Mouse (Mus musculus): ENCODE measurements at regions not wholly inside any gene's neighbourhood (a gene's known extent, or its start where the extent isn't known, plus 50 kb on each side); places are given as distances from the start of the nearest gene placed in this dataset.

DNA sequence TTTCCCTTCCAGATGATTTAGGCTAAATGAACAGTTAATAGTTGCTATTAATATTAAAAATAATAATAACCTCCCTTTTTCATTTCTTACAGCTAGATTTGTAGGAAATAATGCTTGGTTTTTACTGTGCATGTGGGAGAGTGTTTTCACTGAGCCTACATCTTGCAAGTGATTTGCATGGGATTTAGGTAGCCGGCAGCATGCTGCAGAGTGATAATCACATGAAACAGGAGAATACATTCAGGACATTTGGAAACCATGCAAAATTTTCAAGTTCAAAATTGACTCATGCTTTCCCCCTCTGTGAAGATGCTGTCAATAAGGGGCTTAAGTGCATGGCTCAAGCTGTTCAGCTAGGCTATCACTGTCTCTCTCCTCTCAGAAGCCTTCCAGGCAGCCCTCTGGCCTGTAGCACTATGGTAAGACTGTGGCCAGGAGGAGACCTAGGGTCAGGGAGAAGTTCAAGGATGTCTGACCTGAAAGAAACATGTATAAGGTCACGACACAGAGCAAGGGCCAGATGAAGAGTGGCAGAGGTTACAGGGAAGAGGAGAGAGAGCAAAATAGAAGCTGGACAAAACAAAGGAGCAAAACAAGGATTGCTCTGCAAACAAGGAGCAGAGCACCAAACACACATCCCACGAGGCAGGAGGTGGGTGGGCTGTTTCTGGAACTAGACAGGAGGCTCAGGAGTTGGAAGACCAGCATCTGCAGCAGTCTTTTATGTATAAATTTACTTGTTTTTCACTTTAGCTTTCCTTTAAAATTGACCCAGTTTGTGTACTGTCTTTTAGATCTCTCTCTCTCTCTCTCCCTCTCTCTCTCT lies 177.5 kb downstream of the Tmem161b start:
- no peak for DNase-seq (ENCODE audit: low read depth)

DNA sequence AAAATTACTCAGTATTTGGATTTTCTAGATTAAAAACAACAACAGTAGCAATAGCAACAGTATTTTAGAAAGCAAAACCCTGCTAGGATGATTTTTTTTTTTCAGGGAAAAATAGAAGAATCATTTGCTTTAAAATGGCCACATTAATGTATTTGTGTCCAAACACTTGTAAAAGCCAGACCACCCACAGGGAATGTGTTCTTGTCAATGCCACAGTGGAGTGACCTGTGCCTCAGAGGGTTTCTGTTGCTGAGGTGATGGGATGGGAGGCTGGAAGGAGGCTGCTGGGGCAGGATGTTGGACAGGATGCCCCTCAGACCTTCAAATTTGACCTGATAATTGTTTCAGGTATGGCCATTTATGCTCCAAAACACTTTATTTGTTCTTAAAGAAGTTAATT lies 178.9 kb downstream of the Tmem161b start:
- DNase-seq (ENCODE audit: low read depth) = no peak

DNA sequence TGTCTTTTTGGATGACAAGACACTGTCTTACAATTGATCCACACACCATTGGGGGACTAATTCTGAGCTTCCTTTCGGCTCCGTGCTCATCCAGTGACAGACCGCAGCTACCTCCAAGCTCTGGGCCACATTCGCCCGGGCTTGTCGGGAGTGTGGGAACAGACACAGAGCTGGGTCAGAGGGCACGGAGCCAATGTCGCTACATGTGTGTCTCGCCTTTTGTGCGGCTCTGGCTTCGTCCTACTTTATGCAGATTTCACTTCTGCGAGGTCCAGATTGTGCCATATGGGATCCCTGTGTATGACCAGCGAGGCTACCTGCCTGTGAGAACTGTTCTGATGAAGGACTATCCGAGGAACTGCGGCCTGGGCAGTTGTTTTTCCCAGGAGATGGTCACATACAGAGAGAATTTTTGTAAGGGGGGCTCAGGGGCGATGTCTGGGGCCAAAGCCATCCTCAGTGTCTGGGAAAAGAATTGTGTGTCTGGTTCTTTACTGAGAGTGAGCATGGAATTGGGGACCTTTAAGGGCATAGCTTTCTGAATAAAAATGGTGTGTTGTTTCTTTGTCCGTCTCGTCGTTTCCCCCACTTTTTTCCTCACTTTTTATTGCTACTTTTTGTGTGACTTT lies 182.6 kb downstream of the Tmem161b start:
- no peak for DNase-seq (ENCODE audit: low read depth)

DNA sequence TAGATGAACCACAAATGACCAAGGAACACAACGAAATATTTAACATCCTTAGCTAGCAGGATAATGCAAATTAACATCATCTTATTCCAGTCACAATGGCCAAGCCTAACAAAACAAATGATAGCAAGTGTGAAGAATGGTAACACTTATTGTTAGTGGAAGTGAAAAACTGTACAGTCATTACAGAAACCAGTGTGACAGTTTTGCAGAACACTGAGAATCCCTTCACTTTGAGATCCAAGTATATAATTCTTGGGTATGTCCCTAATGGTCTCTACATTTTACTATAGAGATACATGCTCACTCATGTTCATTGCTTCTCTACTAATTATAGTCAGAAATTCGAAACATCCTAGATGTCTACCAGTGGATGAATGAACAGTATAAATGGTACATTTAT lies 212.3 kb downstream of the Tmem161b start:
- no peak for DNase-seq (ENCODE audit: low read depth)

DNA sequence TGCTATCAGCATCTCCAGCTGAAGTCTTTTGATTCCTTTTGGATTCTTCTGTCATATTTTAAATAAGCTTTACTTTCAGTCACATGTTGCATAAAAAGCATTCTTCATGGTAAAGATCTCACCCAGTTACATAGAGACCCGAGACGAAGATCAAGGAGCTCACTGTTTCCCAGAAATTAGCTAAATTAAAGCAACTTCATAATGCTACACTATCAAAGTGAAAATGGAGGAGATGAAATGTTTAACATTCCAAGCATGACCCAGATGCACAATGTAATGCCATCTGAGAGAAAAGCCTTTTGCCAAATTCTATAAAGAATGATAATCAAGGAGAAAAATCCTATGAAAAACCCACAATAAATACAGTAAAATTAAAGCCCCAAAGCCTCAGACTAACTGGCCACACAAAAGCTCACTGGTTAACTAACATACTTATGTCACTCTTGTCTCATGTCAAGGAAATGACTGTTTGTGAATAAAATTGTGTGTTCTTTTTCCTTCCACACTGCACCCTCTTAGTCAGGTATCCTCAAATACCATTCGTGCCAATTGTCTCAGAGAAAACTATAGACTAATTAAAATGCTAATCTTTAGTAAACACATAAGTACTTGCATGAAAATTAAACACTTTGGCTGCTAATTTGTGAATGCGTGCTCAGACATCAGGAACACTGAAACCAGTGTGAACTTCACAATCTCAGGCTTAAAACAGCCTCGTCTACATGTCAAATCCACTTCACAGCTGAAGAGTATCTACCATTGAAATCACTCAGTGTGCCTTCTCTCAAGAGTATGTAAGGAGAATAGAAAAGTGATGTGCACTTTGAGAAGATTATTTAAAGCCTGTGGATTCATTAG lies 215.7 kb downstream of the Tmem161b start:
- DNase-seq (ENCODE audit: low read depth) = no peak

DNA sequence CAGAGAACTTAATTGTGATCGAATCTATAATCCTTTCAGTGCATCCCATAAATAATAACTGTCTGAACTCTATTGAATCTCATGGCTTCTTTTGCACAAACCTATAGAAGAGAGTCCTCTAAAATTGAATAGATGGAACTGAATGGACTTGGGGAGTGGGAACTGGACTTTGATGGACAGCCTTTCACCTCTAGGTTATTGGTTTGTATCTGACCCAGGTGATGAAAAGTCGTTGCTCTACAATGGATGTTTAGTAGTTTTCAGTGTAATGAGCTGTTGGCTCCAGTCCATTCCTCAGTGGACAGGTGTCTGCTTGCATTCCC lies 216.3 kb downstream of the Tmem161b start:
- DNase-seq (ENCODE audit: low read depth) = no peak

DNA sequence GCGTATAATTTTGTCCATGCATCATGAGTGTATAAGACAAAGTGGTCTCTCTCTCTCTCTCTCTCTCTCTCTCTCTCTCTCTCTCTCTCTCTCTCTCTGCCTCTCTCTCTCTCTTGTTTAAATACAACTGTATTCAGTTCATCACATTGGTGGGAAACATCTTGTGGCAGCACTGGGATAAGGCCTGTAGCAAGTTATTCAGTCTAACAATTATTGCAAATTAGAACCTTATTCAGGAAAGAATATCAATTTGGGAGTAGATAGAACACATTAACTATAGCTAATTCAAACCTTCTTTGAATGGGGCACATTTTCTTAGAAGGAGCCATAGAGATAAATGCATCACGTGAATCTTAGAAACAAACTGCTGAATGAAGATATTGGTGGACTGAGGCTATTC lies 226.4 kb downstream of the Tmem161b start:
- no peak for DNase-seq (ENCODE audit: low read depth)

DNA sequence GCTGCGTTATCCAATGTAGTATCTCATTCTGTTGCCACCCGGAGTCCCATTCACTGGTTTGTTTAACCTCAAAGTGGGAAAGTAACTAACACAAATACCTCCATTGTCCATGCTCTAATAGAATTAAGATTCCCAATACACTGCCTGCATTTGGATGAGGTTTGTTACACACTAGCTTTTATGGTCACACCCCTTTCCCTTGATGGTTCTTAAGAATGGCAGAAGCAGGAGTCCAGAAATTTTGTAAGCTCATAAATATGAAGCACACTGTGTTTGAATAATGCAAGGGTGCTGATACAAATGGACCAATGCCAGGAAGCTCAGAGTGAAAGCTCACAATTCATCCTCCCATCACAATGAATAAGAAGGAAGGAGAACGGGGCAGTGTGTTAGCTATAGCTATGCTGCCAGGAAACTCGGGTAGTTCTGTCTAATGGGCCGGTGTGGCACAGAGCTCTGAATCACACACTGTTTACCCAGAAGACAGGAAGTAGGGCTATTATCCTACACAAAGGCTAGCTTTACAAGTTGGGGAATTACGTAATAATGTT lies 227.0 kb downstream of the Tmem161b start:
- no peak for DNase-seq (ENCODE audit: low read depth)
